26 mouse cellular contexts compared by ENCODE assay signal in the genomic region with DNA sequence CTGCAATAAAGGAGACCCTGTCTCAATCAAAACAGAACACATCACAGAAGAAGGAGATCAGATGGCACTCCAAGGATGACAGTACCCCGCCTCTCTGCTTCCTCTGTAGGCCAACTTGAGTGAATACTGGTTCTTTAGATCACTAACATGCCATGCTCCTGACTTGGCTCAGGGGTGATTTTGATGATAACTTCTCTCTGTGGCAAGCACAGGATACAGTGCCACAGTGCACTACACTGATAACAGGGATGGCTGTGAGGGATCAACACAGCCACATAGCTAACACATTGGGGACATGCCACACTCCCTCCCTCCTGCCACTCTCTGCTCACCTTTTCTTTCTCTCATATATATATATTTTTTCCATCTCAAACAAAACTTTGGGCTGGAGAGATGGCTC. TPM values are rescaled to one million over a fixed set of nuclear protein-coding genes. Genes with fewer than 3 reads are reported as not detected.
A peak's percentile ranks its signal among the peaks of the same experiment; 100 is the strongest.
DNase-seq lines count a peak whose midpoint lies in the region; ATAC-seq and TF ChIP-seq lines count a peak whose summit lies in the region.
"Had no signal": no experiment of that assay in that cellular context is flagged by ENCODE, and none has a peak within 500 bp of the region (broad histone marks: within the 10 kb centered on the region; RNA-seq: fewer than 3 reads in every experiment).

No protein-coding gene starts in this region.

- no peak overlapping the region for H3K4me2 ChIP-seq in hindbrain, postnatal 0 days (ENCODE audit: low read depth, low read length)
- H3K4me2 ChIP-seq: embryonic facial prominence, embryonic 12.5 days; forebrain, embryonic 13.5 days; forebrain, embryonic 15.5 days had no signal

- H3K4me1 ChIP-seq in MEL (ENCODE audit: control insufficient read depth in 1 of 2, insufficient read depth in 2 of 2, low read length in 2 of 2): peaks cover 5 to 10% of the 10 kb centered on the region in 2 experiments
- 0 out of 2 replicates have a peak, but pooled peaks cover 3% of the 10 kb centered on the region for H3K4me1 ChIP-seq in hindbrain, postnatal 0 days (ENCODE audit: insufficient read depth, low read length)

- no peaks in the 10 kb centered on the region for H3K27me3 ChIP-seq in MEL (ENCODE audit: control insufficient read depth in 1 of 2, insufficient read depth in 2 of 2, low read length in 2 of 2)
- no peaks in the 10 kb centered on the region for H3K27me3 ChIP-seq in hindbrain, postnatal 0 days (ENCODE audit: insufficient read depth, low read length)
- H3K27me3 ChIP-seq: CH12.LX; embryonic facial prominence, embryonic 12.5 days; forebrain, embryonic 13.5 days; forebrain, embryonic 15.5 days; Patski had no signal

- peaks cover 19% of the 10 kb centered on the region for H3K79me2 ChIP-seq in MEL (ENCODE audit: control insufficient read depth, insufficient read depth, low read length, poor library complexity)

- peak; percentile 39 for ATAC-seq in common myeloid progenitor, adult 5-6 weeks (replicated peaks; ENCODE audit: low read depth, poor library complexity, severe bottlenecking)
- peak; percentile 72 for ATAC-seq in megakaryocyte-erythroid progenitor cell, adult 5-6 weeks (replicated peaks; ENCODE audit: low FRiP score, low TSS enrichment, poor library complexity, severe bottlenecking)
- no peak for ATAC-seq in hindbrain, postnatal 0 days
- ATAC-seq: activated CD4-positive, CD25-positive, alpha-beta regulatory T cell, adult 4 months; CD4-positive, CD25-positive, alpha-beta regulatory T cell, adult 4 months; forebrain, embryonic 13.5 days; forebrain, embryonic 15.5 days; forebrain, postnatal 0 days; Patski had no signal

- TF ChIP-seq POLR2A in MEL (IDR thresholded peaks at IDR 0.05; ENCODE audit: control insufficient read depth in 1 of 2, insufficient read depth in 1 of 2, low read depth in 1 of 2, low read length in 2 of 2, poor library complexity in 1 of 2): no peak

- DNase-seq in 416B (ENCODE audit: low read depth): peak; percentile 52
- peak; percentile 33 for DNase-seq in MEL (ENCODE audit: low read depth, low spot score)
- no peak for DNase-seq in hindbrain, postnatal 0 days (ENCODE audit: low spot score)
- no peak for DNase-seq in neural tube, embryonic 10.5 days (ENCODE audit: extremely low spot score, low spot score)
- DNase-seq in adrenal gland, postnatal 10 days: no peak
- DNase-seq: adrenal gland, adult 8-10 months; adrenal gland, postnatal 25 days; B cell, adult 2 months; cerebellum, adult 11 months; cerebellum, adult 18-20 months; cerebellum, adult 8-10 months; cerebellum, adult 9-11 months; cerebellum, postnatal 14 days; cerebellum, postnatal 36 days; forebrain, postnatal 0 days had no signal

- no peak overlapping the region for H3K9ac ChIP-seq in MEL (ENCODE audit: control insufficient read depth, low read depth, low read length, poor library complexity, severe bottlenecking)
- H3K9ac ChIP-seq in hindbrain, postnatal 0 days (replicated peaks; ENCODE audit: low read length): no peak overlapping the region
- H3K9ac ChIP-seq: embryonic facial prominence, embryonic 12.5 days; forebrain, embryonic 13.5 days; forebrain, embryonic 15.5 days; forebrain, postnatal 0 days had no signal

- no peak overlapping the region for H3K27ac ChIP-seq in MEL (ENCODE audit: control insufficient read depth, low read depth, low read length)
- H3K27ac ChIP-seq in hindbrain, postnatal 0 days: no peak overlapping the region
- H3K27ac ChIP-seq: embryonic facial prominence, embryonic 10.5 days; embryonic facial prominence, embryonic 12.5 days; forebrain, embryonic 13.5 days; forebrain, embryonic 15.5 days had no signal

- no peak for TF ChIP-seq RAD21 in MEL (IDR thresholded peaks at IDR 0.05; ENCODE audit: low read depth, low read length)

- H3K9me3 ChIP-seq in MEL (replicated peaks; ENCODE audit: insufficient read depth, low read length): no peaks in the 10 kb centered on the region
- 0 out of 2 replicates have a peak, but pooled peaks cover 3% of the 10 kb centered on the region for H3K9me3 ChIP-seq in hindbrain, postnatal 0 days (ENCODE audit: low read length)
- H3K9me3 ChIP-seq: forebrain, embryonic 13.5 days; forebrain, embryonic 15.5 days had no signal

- TF ChIP-seq CTCF in MEL (IDR thresholded peaks at IDR 0.05 in 2 of 3, conservative IDR thresholded peaks at IDR 0.05 in 1 of 3; ENCODE audit: control insufficient read depth in 1 of 3, insufficient read depth in 1 of 3, low read depth in 2 of 3, low read length in 3 of 3, poor library complexity in 1 of 3, severe bottlenecking in 1 of 3): no peak
- TF ChIP-seq CTCF in hindbrain, postnatal 0 days (IDR thresholded peaks at IDR 0.05; ENCODE audit: low read depth): no peak

- H3K4me3 ChIP-seq in MEL (ENCODE audit: control insufficient read depth in 1 of 2, insufficient read depth in 1 of 2, low read depth in 2 of 2, low read length in 2 of 2): no peak overlapping the region
- no peak overlapping the region for H3K4me3 ChIP-seq in hindbrain, postnatal 0 days (ENCODE audit: low read length)
- H3K4me3 ChIP-seq: embryonic facial prominence, embryonic 10.5 days; embryonic facial prominence, embryonic 12.5 days; forebrain, embryonic 13.5 days; forebrain, embryonic 15.5 days had no signal

- 92% methylated on average over 1 of the region's 1 CpGs for WGBS in hindbrain, postnatal 0 days

- TF ChIP-seq EP300 in MEL (IDR thresholded peaks at IDR 0.05; ENCODE audit: low read depth in 1 of 2, low read length in 2 of 2): peak in 1 of 2 experiments; percentile 47; a peak in 2 of 4 replicates

- peaks cover 0 to 14% of the 10 kb centered on the region in 2 experiments; a peak in 2 of 4 replicates for H3K36me3 ChIP-seq in MEL (ENCODE audit: control insufficient read depth in 1 of 2, insufficient read depth in 2 of 2, low read length in 2 of 2)
- no peaks in the 10 kb centered on the region for H3K36me3 ChIP-seq in hindbrain, postnatal 0 days (ENCODE audit: insufficient read depth, low read length)
- H3K36me3 ChIP-seq: embryonic facial prominence, embryonic 12.5 days; forebrain, embryonic 15.5 days had no signal

TF ChIP-seq in MEL, 35 proteins besides CTCF, POLR2A, EP300 and RAD21 (continues in another document):
- TF ChIP-seq HCFC1 (IDR thresholded peaks at IDR 0.05; ENCODE audit: low read depth, low read length): no peak
- no peak for TF ChIP-seq E2F4 (IDR thresholded peaks at IDR 0.05; ENCODE audit: borderline replicate concordance, low read depth, low read length)
- TF ChIP-seq GABPA (IDR thresholded peaks at IDR 0.05; ENCODE audit: low read depth, low read length): no peak
- no peak for TF ChIP-seq UBTF (IDR thresholded peaks at IDR 0.05; ENCODE audit: borderline replicate concordance, insufficient read depth, low read depth, low read length)
- no peak for TF ChIP-seq ZC3H11A (IDR thresholded peaks at IDR 0.05; ENCODE audit: low read depth, low read length)
- TF ChIP-seq MXI1 (IDR thresholded peaks at IDR 0.05; ENCODE audit: low read depth, low read length): no peak
- TF ChIP-seq POLR2AphosphoS2 (IDR thresholded peaks at IDR 0.05; ENCODE audit: low read length): no peak
- no peak for TF ChIP-seq TBP (IDR thresholded peaks at IDR 0.05; ENCODE audit: low read depth, low read length)
- peak; percentile 59; the same call in 1 of the 2 replicates for TF ChIP-seq TCF12 (IDR thresholded peaks at IDR 0.05; ENCODE audit: low read depth, low read length)
- no peak for TF ChIP-seq KAT2A (conservative IDR thresholded peaks at IDR 0.05; ENCODE audit: low read depth, low read length)
- TF ChIP-seq GATA1 (IDR thresholded peaks at IDR 0.05; ENCODE audit: low read depth, low read length): peak; percentile 47
- TF ChIP-seq CHD2 (IDR thresholded peaks at IDR 0.05; ENCODE audit: low read length): no peak
- TF ChIP-seq ZKSCAN1 (IDR thresholded peaks at IDR 0.05; ENCODE audit: low read depth, low read length): no peak
- 0 out of 2 replicates have a peak, but pooled peaks have one; percentile 18 for TF ChIP-seq ETS1 (IDR thresholded peaks at IDR 0.05; ENCODE audit: low read depth, low read length)
- no peak for TF ChIP-seq NRF1 (IDR thresholded peaks at IDR 0.05; ENCODE audit: insufficient read depth, low read depth, low read length, poor library complexity, severe bottlenecking)
- no peak for TF ChIP-seq JUND (IDR thresholded peaks at IDR 0.05; ENCODE audit: low read depth, low read length)

RNA-seq across cellular contexts. Expression of a gene that starts 2.0 kb away (rescaled TPM):
- total RNA-seq in MEL (2012; rRNA removed): 92.5 and 98.9 TPM in 2 replicates
- polyA plus RNA-seq in MEL (2012; ENCODE audit: insufficient read depth in 1 of 2, insufficient read length in 2 of 2, low read depth in 1 of 2, low replicate concordance in 2 of 2, missing spikeins in 1 of 2): 100 to 1,000 TPM in 1 of 2 experiments, not detected in 1; 158 TPM
- 64.0 and 68.8 TPM in 2 replicates for total RNA-seq in common myeloid progenitor, adult 5-6 weeks (2017)
- total RNA-seq in megakaryocyte-erythroid progenitor cell, adult 5-6 weeks (2014; fragmentation: Nextera tagmentation): 65.5 and 93.1 TPM in 2 replicates
- 50.7 and 58.1 TPM in 2 replicates for total RNA-seq in megakaryocyte-erythroid progenitor cell, adult 5-6 weeks (2017)
- 16.6 and 17.8 TPM in 2 replicates for total RNA-seq in hindbrain, postnatal 0 days (2014; rRNA removed)
- 26.5 and 29.2 TPM in 2 replicates for polyA plus RNA-seq in hindbrain, postnatal 0 days (2015; fragmentation: Nextera tagmentation; extraction: Ambion mirVana)
- total RNA-seq in adrenal gland, postnatal 10 days (2021): 10 to 100 TPM; 16.3 to 27.8 TPM

RNA-seq across cellular contexts. Expression of a gene that starts 22.9 kb away (rescaled TPM):
- total RNA-seq in MEL (2012; rRNA removed): not detected in 2 replicates
- polyA plus RNA-seq in MEL (2012; ENCODE audit: insufficient read depth in 1 of 2, insufficient read length in 2 of 2, low read depth in 1 of 2, low replicate concordance in 2 of 2, missing spikeins in 1 of 2): not detected
- under 0.01 and 0.19 TPM in 2 replicates for total RNA-seq in common myeloid progenitor, adult 5-6 weeks (2017)
- total RNA-seq in megakaryocyte-erythroid progenitor cell, adult 5-6 weeks (2014; fragmentation: Nextera tagmentation): 0.25 TPM in 1 of 2 replicates, not detected in the other
- not detected in 2 replicates for total RNA-seq in megakaryocyte-erythroid progenitor cell, adult 5-6 weeks (2017)
- total RNA-seq in hindbrain, postnatal 0 days (2014; rRNA removed): 10.7 and 12.6 TPM in 2 replicates
- 6.1 and 6.3 TPM in 2 replicates for polyA plus RNA-seq in hindbrain, postnatal 0 days (2015; fragmentation: Nextera tagmentation; extraction: Ambion mirVana)
- total RNA-seq in adrenal gland, postnatal 10 days (2021): 1 to 10 TPM; 3.6 to 5.1 TPM
- polyA plus RNA-seq: G1E, Patski had no signal

RNA-seq across cellular contexts. Expression of a gene that starts 33.8 kb away (rescaled TPM):
- 32.9 and 36.8 TPM in 2 replicates for total RNA-seq in MEL (2012; rRNA removed)
- 10 to 100 TPM in 1 of 2 experiments, not detected in 1; 56.9 TPM for polyA plus RNA-seq in MEL (2012; ENCODE audit: insufficient read depth in 1 of 2, insufficient read length in 2 of 2, low read depth in 1 of 2, low replicate concordance in 2 of 2, missing spikeins in 1 of 2)
- 19.4 and 26.6 TPM in 2 replicates for total RNA-seq in common myeloid progenitor, adult 5-6 weeks (2017)
- total RNA-seq in megakaryocyte-erythroid progenitor cell, adult 5-6 weeks (2014; fragmentation: Nextera tagmentation): 18.1 and 23.1 TPM in 2 replicates
- total RNA-seq in megakaryocyte-erythroid progenitor cell, adult 5-6 weeks (2017): 18.9 and 87.8 TPM in 2 replicates
- 412 and 421 TPM in 2 replicates for total RNA-seq in hindbrain, postnatal 0 days (2014; rRNA removed)
- polyA plus RNA-seq in hindbrain, postnatal 0 days (2015; fragmentation: Nextera tagmentation; extraction: Ambion mirVana): 296 and 321 TPM in 2 replicates
- total RNA-seq in adrenal gland, postnatal 10 days (2021): 10 to 100 TPM; 92.8 to 97.5 TPM

Comparison
In these comparisons a context has a peak if more than half of its experiments do, and no peak if none do; other contexts are left out.
1. DNase-seq: peak in 416B (single experiment) and MEL (single experiment); none in hindbrain, postnatal 0 days (single experiment), neural tube, embryonic 10.5 days (single experiment) and adrenal gland, postnatal 10 days (single experiment).